Mouse (Mus musculus) forebrain, embryonic 15.5 days (tissue): ENCODE results near the gene Cdc25a. TPM values are rescaled to one million over a fixed set of nuclear protein-coding genes. Genes with fewer than 3 reads are reported as not detected.

Experiments used
- ATAC-seq: fragments of 200-750 bp; cut with Nextera tagmentation; replicated peaks from 2 replicates; pipeline ENCODE4 v1.8.0; 2017; ENCODE audit warnings: mild to moderate bottlenecking, moderate TSS enrichment, moderate library complexity
- H3K27ac ChIP-seq: fragments of 300-500 bp; sonication (generic); replicated peaks from 2 replicates; pipeline ENCODE4 v1.5.1; 2015; ENCODE audit warnings: mild to moderate bottlenecking, inconsistent platforms
- H3K27me3 ChIP-seq: fragments of 300-500 bp; sonication (generic); 2 replicates; pipeline ENCODE4 v1.6.1; 2015; ENCODE audit warnings: inconsistent platforms
- H3K36me3 ChIP-seq: fragments of 300-500 bp; sonication (generic); 2 replicates; pipeline ENCODE4 v1.6.1; 2015; ENCODE audit warnings: mild to moderate bottlenecking, inconsistent platforms
- H3K4me1 ChIP-seq: fragments of 300-500 bp; sonication (generic); 2 replicates; pipeline ENCODE4 v1.6.1; 2015; ENCODE audit warnings: inconsistent platforms
- H3K4me2 ChIP-seq: fragments of 300-500 bp; sonication (generic); replicated peaks from 2 replicates; pipeline ENCODE4 v1.6.1; 2015; ENCODE audit warnings: mild to moderate bottlenecking, inconsistent platforms
- H3K4me3 ChIP-seq: fragments of 300-500 bp; sonication (generic); 2 replicates; pipeline ENCODE4 v1.5.1; 2015; ENCODE audit warnings: mild to moderate bottlenecking, inconsistent platforms
- H3K9ac ChIP-seq: fragments of 300-500 bp; sonication (generic); replicated peaks from 2 replicates; pipeline ENCODE4 v1.6.1; 2015; ENCODE audit warnings: mild to moderate bottlenecking, inconsistent platforms
- H3K9me3 ChIP-seq: fragments of 300-500 bp; sonication (generic); 2 replicates; pipeline ENCODE4 v1.6.1; 2016; ENCODE audit warnings: inconsistent platforms
- whole genome bisulfite sequencing: fragments of 180-500 bp; shearing (Covaris S2); methylation state at CpG from one replicate; pipeline ENCODE4 v1.1.7; 2015; ENCODE audit warnings: mixed read lengths; 5-methylcytosine and 5-hydroxymethylcytosine counted together
- polyA plus RNA-seq: library from polyadenylated mRNA; unstranded; fragments of >200 nt; fragmentation: Nextera tagmentation; extraction: Ambion mirVana; gene quantifications from 2 replicates; pipeline ENCODE4 v1.2.1, GENCODE M21; 2015

The Cdc25a gene
- polyA plus RNA-seq, 1 experiment from 2014 or later = 22.7 TPM

DNA sequence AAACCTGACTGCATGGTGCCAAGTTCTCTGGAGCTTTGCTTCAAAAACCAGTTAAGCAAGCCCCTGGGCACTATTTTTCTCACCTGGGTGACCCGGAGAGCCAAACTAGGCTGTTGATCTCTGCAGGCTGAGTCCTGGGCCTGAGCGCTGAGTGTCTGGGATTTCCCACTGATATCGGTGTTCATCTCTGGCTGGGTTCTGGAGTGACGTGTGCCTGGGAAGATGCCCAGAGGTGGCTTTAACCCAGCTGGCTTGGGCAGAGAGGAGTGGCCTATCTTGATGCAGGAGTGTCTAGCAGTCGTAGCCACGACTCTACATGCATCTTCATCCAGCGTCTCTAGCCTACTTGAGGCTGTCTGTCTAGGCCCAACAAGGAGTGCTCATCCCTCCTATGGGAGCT is 36.4 kb downstream of the Cdc25a start:
- Histone ChIP-seq H3K27ac (no peak overlapping the region), H3K4me2 (no peak overlapping the region), H3K4me3 (no peak overlapping the region), H3K9ac (no peak overlapping the region), H3K4me1 (no peaks in the 10 kb centered on the region), H3K36me3 (no peaks in the 10 kb centered on the region), H3K9me3 (no peaks in the 10 kb centered on the region), H3K27me3 (no peaks in the 10 kb centered on the region)
- WGBS = 84% methylated on average over 7 of the region's 7 CpGs
- ATAC-seq = no peak

DNA sequence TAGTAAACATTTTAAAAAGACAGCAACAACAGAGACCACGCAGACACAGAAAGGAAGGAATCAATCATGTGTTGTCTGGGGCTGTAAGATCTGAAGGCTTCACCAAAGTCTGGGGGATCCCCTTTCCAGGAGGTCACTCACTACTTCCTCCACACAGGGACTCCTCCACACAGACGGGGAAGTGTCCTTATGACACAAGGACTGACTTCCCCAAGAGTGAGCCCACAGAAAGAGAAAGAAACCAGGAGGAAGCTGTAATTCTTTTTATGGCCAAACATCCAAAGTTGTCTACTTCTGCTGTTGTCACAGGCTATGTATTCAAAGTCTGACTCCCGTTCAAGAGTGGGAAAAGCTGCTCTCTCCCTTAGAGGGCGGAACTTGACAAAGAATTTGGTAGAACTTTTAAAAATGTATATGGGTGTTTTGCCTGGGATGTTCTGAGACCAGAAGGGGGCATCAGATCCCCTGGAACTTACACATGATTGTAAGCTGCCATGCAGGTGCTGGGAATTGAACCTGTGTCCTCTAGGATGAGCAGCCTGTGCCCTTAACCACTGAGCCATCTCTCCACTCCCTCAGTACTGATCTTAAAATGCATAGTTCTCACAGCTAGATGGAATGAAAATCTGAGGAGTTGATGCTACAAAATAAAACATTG is 39.0 kb downstream of the Cdc25a start:
- H3K36me3 ChIP-seq = no peaks in the 10 kb centered on the region
- no peak for ATAC-seq
- no peak overlapping the region for H3K4me2 ChIP-seq
- no peak overlapping the region for H3K4me3 ChIP-seq
- H3K27me3 ChIP-seq = no peaks in the 10 kb centered on the region
- no peak overlapping the region for H3K9ac ChIP-seq
- H3K27ac ChIP-seq = no peak overlapping the region
- H3K9me3 ChIP-seq = no peaks in the 10 kb centered on the region
- WGBS = 80% methylated on average over 4 of the region's 4 CpGs
- H3K4me1 ChIP-seq = no peaks in the 10 kb centered on the region

DNA sequence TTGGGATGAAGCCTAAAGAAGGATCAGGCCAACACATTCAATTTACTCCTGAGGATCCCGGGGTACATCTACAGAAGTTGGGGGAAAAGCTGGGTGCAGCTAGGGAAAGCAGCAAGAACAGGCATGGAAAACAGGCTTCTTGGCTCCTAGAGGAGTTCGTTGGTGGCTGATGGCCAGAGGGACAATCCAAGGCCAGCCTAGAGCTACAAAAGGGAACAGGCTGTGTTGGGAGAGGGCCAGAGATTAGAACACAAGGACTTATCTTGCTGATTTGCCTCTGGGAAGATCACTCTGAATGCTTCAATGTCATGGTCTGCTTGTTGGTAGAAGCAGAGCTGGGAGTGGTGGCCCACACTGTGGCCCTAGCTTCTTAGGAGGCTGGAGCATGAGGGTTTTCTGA is 42.6 kb downstream of the Cdc25a start:
- no peaks in the 10 kb centered on the region for H3K36me3 ChIP-seq
- no peaks in the 10 kb centered on the region for H3K9me3 ChIP-seq
- no peak overlapping the region for H3K4me3 ChIP-seq
- H3K4me1 ChIP-seq = no peaks in the 10 kb centered on the region
- ATAC-seq = no peak
- no peak overlapping the region for H3K27ac ChIP-seq
- H3K27me3 ChIP-seq = no peaks in the 10 kb centered on the region
- H3K9ac ChIP-seq = no peak overlapping the region
- no peak overlapping the region for H3K4me2 ChIP-seq
- 79% methylated on average over 2 of the region's 2 CpGs for WGBS

DNA sequence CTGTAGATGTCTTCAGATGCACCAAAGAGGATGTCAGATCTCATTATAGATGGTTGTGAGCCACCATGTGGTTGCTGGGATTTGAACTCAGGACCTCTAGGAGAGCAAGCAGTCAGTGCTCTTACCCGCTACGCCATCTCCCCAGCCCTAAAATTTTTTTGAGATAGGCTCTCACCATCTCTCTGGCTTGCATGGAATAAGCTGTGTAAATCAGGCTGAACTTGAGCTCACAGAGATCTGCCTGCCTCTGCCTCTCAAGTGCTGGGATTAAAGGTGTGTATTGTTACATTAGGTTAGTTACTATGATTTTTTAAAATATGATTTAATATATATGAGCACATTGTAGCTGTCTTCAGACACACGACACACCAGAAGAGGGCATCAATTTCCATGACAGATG is 53.8 kb downstream of the Cdc25a start:
- H3K36me3 ChIP-seq = no peaks in the 10 kb centered on the region
- H3K9ac ChIP-seq = no peak overlapping the region
- no peak overlapping the region for H3K4me3 ChIP-seq
- H3K4me1 ChIP-seq = peaks cover 15% of the 10 kb centered on the region
- H3K9me3 ChIP-seq = no peaks in the 10 kb centered on the region
- no peak overlapping the region for H3K4me2 ChIP-seq
- 97% methylated on average over 3 of the region's 3 CpGs for WGBS
- ATAC-seq = no peak
- no peak overlapping the region for H3K27ac ChIP-seq
- no peaks in the 10 kb centered on the region for H3K27me3 ChIP-seq

DNA sequence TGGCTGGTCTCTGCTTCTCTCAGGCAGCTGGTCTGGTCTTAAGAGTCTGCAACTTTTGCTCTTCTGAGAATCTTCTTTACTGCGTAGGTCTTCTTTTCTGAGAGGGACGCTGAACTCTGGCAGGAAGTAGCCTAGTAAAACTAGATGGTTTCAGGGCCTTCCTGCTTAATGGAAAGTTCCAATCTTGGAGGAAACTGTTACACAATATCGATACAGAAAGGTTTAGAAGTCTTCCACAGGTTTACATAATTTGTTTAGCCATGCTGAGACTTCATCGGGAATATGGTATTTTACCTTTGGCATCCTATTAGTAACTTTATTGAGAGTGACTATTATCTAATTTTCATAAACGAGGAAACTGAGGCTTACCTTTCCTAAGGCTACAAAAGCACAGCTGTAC is 54.7 kb downstream of the Cdc25a start:
- Histone ChIP-seq H3K9ac (no peak overlapping the region), H3K4me3 (no peak overlapping the region), H3K4me2 (no peak overlapping the region), H3K36me3 (no peaks in the 10 kb centered on the region), H3K4me1 (peaks cover 15% of the 10 kb centered on the region), H3K27ac (no peak overlapping the region), H3K9me3 (no peaks in the 10 kb centered on the region), H3K27me3 (no peaks in the 10 kb centered on the region)
- 96% methylated on average over 5 of the region's 5 CpGs for WGBS
- ATAC-seq = no peak

DNA sequence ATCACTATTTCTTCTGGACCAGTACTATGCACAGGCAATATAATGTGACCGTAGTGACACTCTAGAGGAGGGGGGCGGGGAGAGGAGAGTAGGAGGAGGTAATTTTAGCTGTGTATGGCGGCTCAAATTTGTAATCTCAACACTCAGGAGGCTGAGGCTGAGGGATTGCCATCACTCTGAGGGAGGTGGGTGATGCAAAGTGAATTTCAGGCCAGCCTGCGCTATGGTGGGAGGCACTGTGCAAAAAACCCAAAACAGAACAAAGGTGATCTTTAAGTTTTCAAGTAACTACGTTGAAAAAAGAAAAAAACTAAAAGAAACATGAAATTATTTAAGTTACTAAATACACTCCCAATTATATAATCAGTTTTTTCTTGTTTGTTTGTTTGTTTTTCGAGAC is 55.4 kb downstream of the Cdc25a start:
- WGBS = 74% methylated on average over 6 of the region's 6 CpGs
- Histone ChIP-seq H3K27ac (peak overlapping the region; percentile 95), H3K9me3 (no peaks in the 10 kb centered on the region), H3K9ac (no peak overlapping the region), H3K36me3 (no peaks in the 10 kb centered on the region), H3K27me3 (no peaks in the 10 kb centered on the region), H3K4me2 (peak overlapping the region; percentile 37), H3K4me1 (peaks cover 15% of the 10 kb centered on the region), H3K4me3 (peak overlapping the region; percentile 80)
- ATAC-seq = no peak

DNA sequence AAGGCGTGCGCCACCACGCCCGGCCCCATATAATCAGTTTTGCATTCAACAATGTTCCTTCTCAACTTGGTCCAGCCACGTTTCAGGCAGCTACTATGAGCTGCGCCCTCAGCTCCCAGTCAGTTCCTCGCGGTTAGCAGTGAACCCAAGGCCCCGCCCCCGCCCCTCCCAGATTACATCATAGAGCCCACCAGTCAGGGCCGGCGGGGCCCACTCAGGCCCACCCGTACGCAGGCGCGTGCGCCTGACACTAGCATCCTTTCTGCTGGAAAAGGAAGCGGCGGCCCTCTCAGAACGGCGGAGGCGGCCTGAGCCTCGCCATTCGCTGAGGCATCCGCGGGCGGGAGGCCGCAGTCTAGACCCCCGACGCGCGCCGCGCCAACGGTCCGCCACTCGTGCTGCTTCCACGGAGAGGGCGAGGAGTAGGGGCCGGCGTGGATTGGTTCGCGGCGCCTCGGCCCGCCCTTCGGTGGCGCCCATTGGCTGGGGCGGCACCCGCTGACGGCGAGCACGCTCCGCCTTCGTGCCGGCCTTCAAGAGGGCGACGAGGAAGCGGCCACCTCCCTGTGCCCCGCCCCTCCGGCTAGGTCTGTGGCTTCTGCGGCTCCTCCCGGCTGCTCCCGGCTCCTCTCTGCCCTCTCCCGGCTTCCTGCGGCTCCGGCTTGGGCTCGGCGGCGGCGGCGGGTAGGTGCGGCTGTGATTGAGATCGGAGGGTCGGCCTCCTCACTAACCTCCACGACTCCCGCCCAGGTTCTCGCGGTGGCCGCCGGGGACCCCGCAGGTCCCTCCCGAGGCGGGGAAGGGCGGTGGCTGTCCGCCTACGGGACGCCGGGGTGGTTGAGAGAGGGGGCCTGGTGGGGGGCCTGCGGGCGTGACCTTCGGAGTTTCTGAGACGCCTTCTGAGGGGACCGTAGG is 56.1 kb downstream of the Cdc25a start, which contains the start of gene Map4:
Gene Map4 (plus strand): TSS at position 204 of the 915 bp plus-strand sequence.
- no peaks in the 10 kb centered on the region for H3K9me3 ChIP-seq
- under 1% methylated on average over 94 of the region's 94 CpGs for WGBS
- peak within 1 kb of the TSS; percentile 82 for H3K9ac ChIP-seq
- H3K4me2 ChIP-seq = peak within 1 kb of the TSS; percentile 85
- no peaks in the 10 kb centered on the region for H3K27me3 ChIP-seq
- peak; percentile 98 for ATAC-seq
- peaks cover 15% of the 10 kb centered on the region for H3K4me1 ChIP-seq
- H3K4me3 ChIP-seq = peak within 1 kb of the TSS; percentile 80
- H3K36me3 ChIP-seq = no peaks in the 10 kb centered on the region
- peak within 1 kb of the TSS; percentile 95 for H3K27ac ChIP-seq

DNA sequence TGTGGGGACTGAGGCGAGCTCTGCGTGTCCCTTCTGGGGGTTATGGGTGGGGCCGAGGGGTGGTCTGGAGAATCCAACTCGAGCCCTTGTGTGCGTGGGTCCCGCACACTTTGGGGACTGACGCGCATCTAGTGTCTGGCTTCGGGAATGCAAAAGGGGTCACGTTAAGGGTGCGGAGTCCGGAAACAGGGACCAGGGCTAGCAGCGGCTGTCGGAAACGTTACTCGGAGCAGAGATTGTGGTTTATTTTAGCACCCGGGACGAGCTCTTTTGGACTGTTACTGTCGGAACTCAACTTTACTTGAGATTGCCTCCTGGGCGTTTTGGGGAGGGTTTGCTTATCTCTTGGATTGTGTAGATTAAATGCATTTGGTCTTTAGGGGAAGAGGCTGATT is 57.0 kb downstream of the Cdc25a start:
- Histone ChIP-seq H3K27ac (peak overlapping the region; percentile 95), H3K27me3 (no peaks in the 10 kb centered on the region), H3K4me2 (peak overlapping the region; percentile 85), H3K9me3 (no peaks in the 10 kb centered on the region), H3K36me3 (no peaks in the 10 kb centered on the region), H3K4me1 (peaks cover 15% of the 10 kb centered on the region), H3K4me3 (peak overlapping the region; percentile 80), H3K9ac (peak overlapping the region; percentile 82)
- no peak for ATAC-seq
- 0% methylated on average over 20 of the region's 20 CpGs for WGBS

DNA sequence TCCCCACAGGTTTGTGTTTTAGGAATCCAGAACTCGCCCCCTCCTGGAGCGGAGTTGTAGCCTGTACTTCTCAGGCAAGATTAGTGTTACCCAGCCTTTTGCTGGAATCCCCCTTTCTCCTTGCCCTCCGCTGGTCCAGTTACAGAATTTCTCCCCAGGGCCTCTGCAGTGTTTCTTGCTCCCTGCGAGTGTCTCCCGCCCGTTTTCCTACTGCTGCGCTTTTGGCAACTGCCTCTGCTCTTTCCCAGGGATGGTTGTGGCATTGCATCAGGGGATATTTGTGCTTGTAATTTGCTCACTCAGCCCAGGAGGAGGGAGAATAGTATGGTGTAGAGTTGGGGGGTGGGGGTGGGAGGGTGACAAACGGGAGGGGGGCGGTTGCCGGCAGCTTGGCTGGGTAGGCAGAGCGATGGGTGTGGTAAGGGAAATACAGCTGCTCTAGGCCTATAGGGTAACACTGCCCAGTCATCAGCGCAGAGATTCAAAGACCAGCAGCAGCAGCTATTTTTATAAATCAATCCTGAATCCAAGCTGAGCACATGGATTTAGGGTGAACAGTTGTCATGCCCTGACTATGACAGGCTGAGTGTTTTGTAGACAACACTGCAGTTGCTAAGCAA is 57.5 kb downstream of the Cdc25a start:
- Histone ChIP-seq H3K36me3 (no peaks in the 10 kb centered on the region), H3K4me3 (peak overlapping the region; percentile 80), H3K4me2 (peak overlapping the region; percentile 85), H3K27ac (peak overlapping the region; percentile 95), H3K27me3 (no peaks in the 10 kb centered on the region), H3K4me1 (peaks cover 15% of the 10 kb centered on the region), H3K9me3 (no peaks in the 10 kb centered on the region), H3K9ac (peak overlapping the region; percentile 82)
- WGBS = 3% methylated on average over 12 of the region's 12 CpGs
- no peak for ATAC-seq

DNA sequence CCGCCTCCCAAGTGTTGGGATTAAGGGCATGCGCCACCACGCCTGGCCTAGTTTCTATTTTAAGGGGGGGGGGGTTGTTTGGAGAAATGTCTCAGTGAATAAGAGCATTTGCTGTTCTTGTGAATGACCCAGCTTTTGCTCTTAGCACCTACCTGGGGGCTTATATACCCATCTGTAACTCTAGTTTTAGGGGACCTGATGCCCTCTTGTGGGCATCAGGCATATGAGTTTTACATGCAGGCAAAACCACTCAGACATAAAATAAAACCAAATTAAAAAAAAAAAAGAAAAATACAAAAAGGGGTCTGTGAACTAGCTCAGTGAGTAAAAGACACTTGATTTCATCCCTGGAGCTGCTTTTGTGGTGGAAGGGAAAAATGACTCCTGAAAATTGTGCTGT is 64.0 kb downstream of the Cdc25a start:
- Histone ChIP-seq H3K9me3 (no peaks in the 10 kb centered on the region), H3K36me3 (no peaks in the 10 kb centered on the region), H3K27ac (no peak overlapping the region), H3K4me1 (no peaks in the 10 kb centered on the region), H3K9ac (no peak overlapping the region), H3K4me3 (no peak overlapping the region), H3K4me2 (no peak overlapping the region), H3K27me3 (no peaks in the 10 kb centered on the region)
- ATAC-seq = no peak
- 96% methylated on average over 3 of the region's 3 CpGs for WGBS

DNA sequence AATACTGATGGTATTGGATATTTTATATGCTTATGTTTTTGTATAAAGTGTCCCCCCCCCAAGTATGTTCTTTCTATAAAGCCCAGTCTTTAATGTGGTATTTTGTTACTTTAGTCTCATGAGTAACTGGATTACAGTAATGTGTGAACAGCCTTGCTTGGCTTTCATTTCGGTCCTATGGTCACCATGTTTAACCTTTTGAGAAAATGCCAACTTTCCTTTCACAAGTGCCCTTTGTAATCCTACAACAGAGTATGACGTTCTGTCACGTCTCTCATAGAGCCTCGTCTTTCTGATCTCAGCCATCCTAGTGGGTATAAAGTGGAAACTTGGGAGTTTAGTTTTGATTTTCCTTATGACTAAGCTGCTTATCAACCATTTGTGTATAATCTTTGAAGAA is 67.4 kb downstream of the Cdc25a start:
- H3K36me3 ChIP-seq = no peaks in the 10 kb centered on the region
- H3K4me3 ChIP-seq = no peak overlapping the region
- H3K4me1 ChIP-seq = no peaks in the 10 kb centered on the region
- no peak for ATAC-seq
- 64% methylated on average over 4 of the region's 4 CpGs for WGBS
- H3K27me3 ChIP-seq = no peaks in the 10 kb centered on the region
- no peak overlapping the region for H3K27ac ChIP-seq
- no peak overlapping the region for H3K4me2 ChIP-seq
- H3K9ac ChIP-seq = no peak overlapping the region
- no peaks in the 10 kb centered on the region for H3K9me3 ChIP-seq
